Mouse (Mus musculus) embryonic fibroblast, embryonic 13.5 days (primary cell): ENCODE data around the gene Atpaf2. TPM values are rescaled to one million over a fixed set of nuclear protein-coding genes. Genes with fewer than 3 reads are reported as not detected.

Experiments used
- H3K27ac ChIP-seq: 2 replicates; pipeline ENCODE4 v1.5.1; 2012; ENCODE audit warnings: low read length, control low read depth, inconsistent platforms; ENCODE audit not compliant: insufficient read depth
- H3K4me1 ChIP-seq: 2 replicates; pipeline ENCODE4 v1.6.1; 2011; ENCODE audit warnings: low read length; ENCODE audit not compliant: control insufficient read depth, insufficient read depth
- H3K4me3 ChIP-seq: 2 replicates; pipeline ENCODE4 v1.5.1; 2011; ENCODE audit warnings: mild to moderate bottlenecking, control low read depth, low read length; ENCODE audit not compliant: insufficient read depth
- CTCF ChIP-seq: IDR thresholded peaks from 2 replicates; pipeline ENCODE4 v1.5.1; 2011; ENCODE audit warnings: mild to moderate bottlenecking, control low read depth, low read length, moderate library complexity, borderline replicate concordance; ENCODE audit not compliant: insufficient read depth
- POLR2A ChIP-seq: IDR thresholded peaks from 2 replicates; pipeline ENCODE4 v1.6.1; 2011; ENCODE audit warnings: low read depth, mild to moderate bottlenecking, control low read depth, low read length, moderate library complexity
- polyA plus RNA-seq: library from polyadenylated mRNA; stranded (reverse); fragments of >200 nt; gene quantifications from 2 replicates; pipeline ENCODE4 v1.2.4, GENCODE M21; 2011; ENCODE audit warnings: low read depth; ENCODE audit not compliant: missing spikeins, insufficient read length

The Atpaf2 gene
- polyA plus RNA-seq, 1 experiment: 28.8 TPM

- no peak for TF ChIP-seq POLR2A
- TF ChIP-seq CTCF: no peak
These were observed 47.8 kb downstream of the Atpaf2 start for GRCm38 (mm10) chr11:60370431-60370830.

GRCm38 (mm10) chr11:60369448-60369847 is 48.8 kb downstream of the Atpaf2 start:
- Histone ChIP-seq H3K4me3 (no peak overlapping the region), H3K4me1 (0 out of 2 replicates have a peak, but pooled peaks cover 5% of the 10 kb centered on the region), H3K27ac (no peak overlapping the region)
- TF ChIP-seq CTCF: no peak
- no peak for TF ChIP-seq POLR2A

More at GRCm38 (mm10) chr11:60370431-60370830, 47.8 kb downstream of the Atpaf2 start:
- Histone ChIP-seq H3K27ac (no peak overlapping the region), H3K4me1 (0 out of 2 replicates have a peak, but pooled peaks cover 5% of the 10 kb centered on the region), H3K4me3 (no peak overlapping the region)

GRCm38 (mm10) chr11:60368909-60369308 is 49.3 kb downstream of the Atpaf2 start:
- no peak overlapping the region for H3K4me3 ChIP-seq

GRCm38 (mm10) chr11:60367256-60367655 is 51.0 kb downstream of the Atpaf2 start:
- TF ChIP-seq POLR2A: no peak
- TF ChIP-seq CTCF: no peak
- no peak overlapping the region for H3K4me3 ChIP-seq
- no peak overlapping the region for H3K27ac ChIP-seq
- H3K4me1 ChIP-seq: 0 out of 2 replicates have a peak, but pooled peaks cover 5% of the 10 kb centered on the region

More at GRCm38 (mm10) chr11:60368909-60369308, 49.3 kb downstream of the Atpaf2 start:
- Histone ChIP-seq H3K4me1 (0 out of 2 replicates have a peak, but pooled peaks cover 5% of the 10 kb centered on the region), H3K27ac (no peak overlapping the region)
- TF ChIP-seq POLR2A: no peak
- no peak for TF ChIP-seq CTCF

- H3K4me3 ChIP-seq: no peak overlapping the region
- H3K4me1 ChIP-seq: 0 out of 2 replicates have a peak, but pooled peaks cover 5% of the 10 kb centered on the region
- no peak; the same call in 1 of the 2 replicates for TF ChIP-seq POLR2A
- no peak for TF ChIP-seq CTCF
- peak overlapping the region; percentile 45 for H3K27ac ChIP-seq
These were observed 51.8 kb downstream of the Atpaf2 start for GRCm38 (mm10) chr11:60366239-60367019.

- Histone ChIP-seq H3K4me3 (no peak overlapping the region), H3K4me1 (no peaks in the 10 kb centered on the region), H3K27ac (no peak overlapping the region)
- no peak for TF ChIP-seq POLR2A
- TF ChIP-seq CTCF: no peak
These were observed 57.5 kb downstream of the Atpaf2 start for GRCm38 (mm10) chr11:60360631-60361201.

- H3K4me1 ChIP-seq: no peaks in the 10 kb centered on the region
- no peak overlapping the region for H3K4me3 ChIP-seq
- H3K27ac ChIP-seq: no peak overlapping the region
- TF ChIP-seq POLR2A (no peak), CTCF (no peak)
These were observed 58.3 kb downstream of the Atpaf2 start for GRCm38 (mm10) chr11:60359936-60360335.

GRCm38 (mm10) chr11:60359138-60359537 is 59.1 kb downstream of the Atpaf2 start:
- TF ChIP-seq CTCF (no peak), POLR2A (no peak)
- Histone ChIP-seq H3K4me1 (no peaks in the 10 kb centered on the region), H3K4me3 (no peak overlapping the region), H3K27ac (no peak overlapping the region)

GRCm38 (mm10) chr11:60358548-60358947 is 59.7 kb downstream of the Atpaf2 start:
- no peak for TF ChIP-seq CTCF
- TF ChIP-seq POLR2A: no peak

GRCm38 (mm10) chr11:60357116-60357515 is 61.1 kb downstream of the Atpaf2 start:
- H3K4me1 ChIP-seq: no peaks in the 10 kb centered on the region
- TF ChIP-seq CTCF (no peak), POLR2A (no peak)
- no peak overlapping the region for H3K27ac ChIP-seq
- H3K4me3 ChIP-seq: no peak overlapping the region

More at GRCm38 (mm10) chr11:60358548-60358947, 59.7 kb downstream of the Atpaf2 start:
- no peak overlapping the region for H3K27ac ChIP-seq
- H3K4me1 ChIP-seq: no peaks in the 10 kb centered on the region
- no peak overlapping the region for H3K4me3 ChIP-seq
